Mouse (Mus musculus): ENCODE data around the gene Btbd18.

- TF ChIP-seq E2F4 (IDR thresholded peaks at IDR 0.05; ENCODE audit: insufficient replicate concordance, low read depth, low read length) = no peak
- TF ChIP-seq POLR2A (IDR thresholded peaks at IDR 0.05; ENCODE audit: low read depth, low read length) = no peak
- no peak for TF ChIP-seq CTCF (conservative IDR thresholded peaks at IDR 0.05 in 1 of 2, IDR thresholded peaks at IDR 0.05 in 1 of 2; ENCODE audit: low read depth in 2 of 2, low read length in 2 of 2)
- no peak for TF ChIP-seq CHD2 (IDR thresholded peaks at IDR 0.05; ENCODE audit: low read length)
- no peak for TF ChIP-seq MAZ (IDR thresholded peaks at IDR 0.05; ENCODE audit: low read depth, low read length)
- TF ChIP-seq GABPA (IDR thresholded peaks at IDR 0.05; ENCODE audit: insufficient replicate concordance, low read depth, low read length) = no peak
Measured at GRCm38 (mm10) chr2:84655864-84656263, 3.0 kb upstream of the Btbd18 start.

All from CH12.LX (cell line).